Mouse (Mus musculus): ENCODE results near the gene Edil3.

- TF ChIP-seq POLR2A (IDR thresholded peaks at IDR 0.05; ENCODE audit: borderline replicate concordance, control insufficient read depth, low read depth, low read length) (no peak), CTCF (IDR thresholded peaks at IDR 0.05; ENCODE audit: control insufficient read depth, insufficient read depth, low read length) (no peak)
Observed at GRCm38 (mm10) chr13:88908187-88908586, 86.9 kb downstream of the Edil3 start.
